Mouse (Mus musculus): ENCODE results near the gene Tmsb15a.

DNA sequence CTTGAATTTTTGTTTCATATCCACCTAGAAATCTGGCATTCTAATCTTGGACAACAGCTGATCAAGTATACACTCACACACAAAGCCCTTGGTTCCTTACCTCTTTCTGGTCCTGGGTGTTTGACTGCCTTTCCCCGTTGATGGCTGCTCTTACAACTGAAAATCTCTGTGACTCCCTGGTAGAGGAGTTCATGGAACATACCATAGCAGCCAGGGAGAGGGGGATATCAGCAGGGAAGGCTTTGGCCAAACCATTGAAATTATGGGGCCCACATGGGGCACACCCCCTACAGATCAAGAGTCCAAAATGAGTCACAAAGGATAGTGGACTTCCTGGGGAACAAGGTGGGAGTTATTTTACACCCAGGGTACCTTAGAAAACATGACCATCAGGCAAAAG lies 31.4 kb downstream of the Tmsb15a start, which contains the start of gene Tcp11x2:
- no peak for TF ChIP-seq CTCF (IDR thresholded peaks at IDR 0.05; ENCODE audit: control insufficient read depth, insufficient read depth, insufficient read length)
- TF ChIP-seq CEBPB (IDR thresholded peaks at IDR 0.05; ENCODE audit: low read depth), result no peak
- no peak for TF ChIP-seq MAX (IDR thresholded peaks at IDR 0.05)
- no peak for TF ChIP-seq USF1 (IDR thresholded peaks at IDR 0.05; ENCODE audit: low read depth)
- no peak for TF ChIP-seq MYOD1 (IDR thresholded peaks at IDR 0.05; ENCODE audit: control insufficient read depth, insufficient read length, low read depth)
